Mouse (Mus musculus) MEL (cell line): ENCODE measurements around the gene Ikzf1. TPM values are rescaled to one million over a fixed set of nuclear protein-coding genes. Genes with fewer than 3 reads are reported as not detected.

ENCODE experiments used
- DNase-seq: peaks from one replicate; pipeline ENCODE4 v3.0.0; 2011; ENCODE audit warnings: low read depth, low spot score
- H3K27ac ChIP-seq: 2 replicates; pipeline ENCODE4 v1.5.1; 2012; ENCODE audit warnings: low read depth, mild to moderate bottlenecking, control low read depth, low read length, moderate library complexity; ENCODE audit not compliant: control insufficient read depth
- H3K27me3 ChIP-seq, 2 experiments: fragments of 150-350 bp in 1 of 2; sonication (generic) in 1 of 2; 2 replicates each; pipeline ENCODE4 v1.6.1; 2012; ENCODE audit warnings: low read length in 2 of 2, mild to moderate bottlenecking in 2 of 2, improper control_type of control experiment in 1 of 2, moderate library complexity in 1 of 2; ENCODE audit not compliant: insufficient read depth in 2 of 2, control insufficient read depth in 1 of 2
- H3K36me3 ChIP-seq, 2 experiments: 2 replicates each; pipeline ENCODE4 v1.6.1; 2012 to 2014; ENCODE audit warnings: low read length in 2 of 2, improper control_type of control experiment in 1 of 2, inconsistent platforms in 1 of 2, mild to moderate bottlenecking in 1 of 2; ENCODE audit not compliant: insufficient read depth in 2 of 2, control insufficient read depth in 1 of 2
- H3K4me1 ChIP-seq, 2 experiments: fragments of 150-350 bp in 1 of 2; sonication (generic) in 1 of 2; 2 replicates each; pipeline ENCODE4 v1.6.1; 2012; ENCODE audit warnings: low read length in 2 of 2, improper control_type of control experiment in 1 of 2, mild to moderate bottlenecking in 1 of 2; ENCODE audit not compliant: insufficient read depth in 2 of 2, control insufficient read depth in 1 of 2
- H3K4me3 ChIP-seq, 2 experiments: fragments of 150-350 bp in 1 of 2; sonication (generic) in 1 of 2; 2 replicates each; pipeline ENCODE4 v1.5.1; 2012; ENCODE audit warnings: low read depth in 2 of 2, low read length in 2 of 2, mild to moderate bottlenecking in 2 of 2, moderate library complexity in 2 of 2, control low read depth in 1 of 2, improper control_type of control experiment in 1 of 2; ENCODE audit not compliant: control insufficient read depth in 1 of 2, insufficient read depth in 1 of 2
- H3K79me2 ChIP-seq: 2 replicates; pipeline ENCODE4 v1.6.1; 2012; ENCODE audit warnings: mild to moderate bottlenecking, low read length, moderate library complexity; ENCODE audit not compliant: control insufficient read depth, poor library complexity, insufficient read depth
- H3K9ac ChIP-seq: 2 replicates; pipeline ENCODE4 v1.6.1; 2012; ENCODE audit warnings: low read depth, mild to moderate bottlenecking, control low read depth, low read length, moderate library complexity; ENCODE audit not compliant: control insufficient read depth, poor library complexity, severe bottlenecking
- H3K9me3 ChIP-seq: fragments of 150-350 bp; sonication (generic); replicated peaks from 2 replicates; pipeline ENCODE4 v1.6.1; 2012; ENCODE audit warnings: mild to moderate bottlenecking, low read length, improper control_type of control experiment, moderate library complexity; ENCODE audit not compliant: insufficient read depth
- CHD1 ChIP-seq: IDR thresholded peaks from 2 replicates; pipeline ENCODE4 v1.6.1; 2012; ENCODE audit warnings: low read depth, mild to moderate bottlenecking, inconsistent platforms, low read length, improper control_type of control experiment
- CHD2 ChIP-seq: IDR thresholded peaks from 2 replicates; pipeline ENCODE4 v1.6.1; 2011; ENCODE audit warnings: low read length, improper control_type of control experiment
- E2F4 ChIP-seq: IDR thresholded peaks from 2 replicates; pipeline ENCODE4 v1.6.1; 2011; ENCODE audit warnings: low read depth, low read length, improper control_type of control experiment, borderline replicate concordance
- EP300 ChIP-seq, 2 experiments: IDR thresholded peaks; 2 replicates each; pipeline ENCODE4 v1.6.1; 2011; ENCODE audit warnings: improper control_type of control experiment in 2 of 2, low read length in 2 of 2, low read depth in 1 of 2, mild to moderate bottlenecking in 1 of 2
- GABPA ChIP-seq: IDR thresholded peaks from 2 replicates; pipeline ENCODE4 v1.6.1; 2012; ENCODE audit warnings: low read depth, mild to moderate bottlenecking, inconsistent platforms, low read length, improper control_type of control experiment, moderate library complexity
- GATA1 ChIP-seq: IDR thresholded peaks from 2 replicates; pipeline ENCODE4 v1.6.1; 2011; ENCODE audit warnings: low read depth, low read length, improper control_type of control experiment
- HCFC1 ChIP-seq: IDR thresholded peaks from 2 replicates; pipeline ENCODE4 v1.6.1; 2012; ENCODE audit warnings: low read depth, mild to moderate bottlenecking, inconsistent platforms, low read length, improper control_type of control experiment, moderate library complexity
- JUND ChIP-seq: IDR thresholded peaks from 2 replicates; pipeline ENCODE4 v1.6.1; 2011; ENCODE audit warnings: low read depth, mild to moderate bottlenecking, improper control_type of control experiment, low read length
- KAT2A ChIP-seq: conservative IDR thresholded peaks from 2 replicates; pipeline ENCODE4 v1.6.1; 2012; ENCODE audit warnings: low read depth, low read length, improper control_type of control experiment, inconsistent platforms
- MAFK ChIP-seq: IDR thresholded peaks from 2 replicates; pipeline ENCODE4 v1.6.1; 2011; ENCODE audit warnings: low read depth, mild to moderate bottlenecking, low read length, improper control_type of control experiment, borderline replicate concordance
- MXI1 ChIP-seq: IDR thresholded peaks from 2 replicates; pipeline ENCODE4 v1.6.1; 2011; ENCODE audit warnings: mild to moderate bottlenecking, low read depth, low read length, improper control_type of control experiment
- MYB ChIP-seq: IDR thresholded peaks from 2 replicates; pipeline ENCODE4 v1.6.1; 2011; ENCODE audit warnings: mild to moderate bottlenecking, low read depth, low read length, improper control_type of control experiment
- MYC ChIP-seq: IDR thresholded peaks from 2 replicates; pipeline ENCODE4 v1.6.1; 2011; ENCODE audit warnings: low read depth, mild to moderate bottlenecking, low read length, improper control_type of control experiment, moderate library complexity
- NRF1 ChIP-seq: IDR thresholded peaks from 2 replicates; pipeline ENCODE4 v1.6.1; 2014; ENCODE audit warnings: low read depth, mild to moderate bottlenecking, inconsistent platforms, low read length, improper control_type of control experiment, moderate library complexity; ENCODE audit not compliant: poor library complexity, insufficient read depth, severe bottlenecking
- POLR2A ChIP-seq, 2 experiments: IDR thresholded peaks; 2 replicates each; pipeline ENCODE4 v1.6.1; 2011 to 2012; ENCODE audit warnings: low read length in 2 of 2, mild to moderate bottlenecking in 2 of 2, control low read depth in 1 of 2, improper control_type of control experiment in 1 of 2, low read depth in 1 of 2, moderate library complexity in 1 of 2; ENCODE audit not compliant: control insufficient read depth in 1 of 2, insufficient read depth in 1 of 2, poor library complexity in 1 of 2
- POLR2AphosphoS2 ChIP-seq: IDR thresholded peaks from 2 replicates; pipeline ENCODE4 v1.6.1; 2011; ENCODE audit warnings: low read length, improper control_type of control experiment
- RAD21 ChIP-seq: IDR thresholded peaks from 2 replicates; pipeline ENCODE4 v1.6.1; 2011; ENCODE audit warnings: mild to moderate bottlenecking, low read depth, low read length, improper control_type of control experiment
- RCOR1 ChIP-seq: IDR thresholded peaks from 2 replicates; pipeline ENCODE4 v1.6.1; 2012; ENCODE audit warnings: low read depth, mild to moderate bottlenecking, inconsistent platforms, low read length, improper control_type of control experiment
- SIN3A ChIP-seq: IDR thresholded peaks from 2 replicates; pipeline ENCODE4 v1.6.1; 2012; ENCODE audit warnings: low read length, improper control_type of control experiment, inconsistent platforms
- SMC3 ChIP-seq: IDR thresholded peaks from 2 replicates; pipeline ENCODE4 v1.6.1; 2011; ENCODE audit warnings: low read depth, low read length, improper control_type of control experiment
- TAL1 ChIP-seq: IDR thresholded peaks from 2 replicates; pipeline ENCODE4 v1.6.1; 2012; ENCODE audit warnings: mild to moderate bottlenecking, inconsistent platforms, low read length, moderate library complexity, mixed read lengths
- USF1 ChIP-seq: IDR thresholded peaks from 2 replicates; pipeline ENCODE4 v1.6.1; 2014; ENCODE audit warnings: low read depth, mild to moderate bottlenecking, inconsistent platforms, low read length, improper control_type of control experiment, moderate library complexity
- USF2 ChIP-seq, 2 experiments: IDR thresholded peaks; 2 replicates each; pipeline ENCODE4 v1.6.1; 2011 to 2012; ENCODE audit warnings: improper control_type of control experiment in 2 of 2, low read length in 2 of 2, borderline replicate concordance in 1 of 2, inconsistent platforms in 1 of 2, low read depth in 1 of 2, mild to moderate bottlenecking in 1 of 2; ENCODE audit not compliant: insufficient read depth in 1 of 2
- ZC3H11A ChIP-seq: IDR thresholded peaks from 2 replicates; pipeline ENCODE4 v1.6.1; 2012; ENCODE audit warnings: low read depth, mild to moderate bottlenecking, inconsistent platforms, low read length, improper control_type of control experiment
- ZKSCAN1 ChIP-seq: IDR thresholded peaks from 2 replicates; pipeline ENCODE4 v1.6.1; 2012; ENCODE audit warnings: low read depth, mild to moderate bottlenecking, inconsistent platforms, low read length, improper control_type of control experiment, moderate library complexity
- ZMIZ1 ChIP-seq: IDR thresholded peaks from 2 replicates; pipeline ENCODE4 v1.6.1; 2012; ENCODE audit warnings: low read depth, mild to moderate bottlenecking, inconsistent platforms, low read length, improper control_type of control experiment, moderate library complexity
- polyA plus RNA-seq, 2 experiments: library from polyadenylated mRNA; stranded (reverse) in 1 of 2; unstranded in 1 of 2; fragments of >175 nt in 1 of 2; fragments of >200 nt in 1 of 2; gene quantifications; 2 replicates each; pipeline versions ENCODE4 v1.2.1 to v1.2.4; 2012; ENCODE audit warnings: low replicate concordance in 2 of 2, low read depth in 1 of 2; ENCODE audit not compliant: insufficient read length in 2 of 2, insufficient read depth in 1 of 2, missing spikeins in 1 of 2
- total RNA-seq: library from RNA; depleted of rRNA; stranded (reverse); fragments of 300-350 nt; gene quantifications from 2 replicates; pipeline ENCODE4 v1.2.3, GENCODE M21; 2012

Gene Ikzf1
- total and polyA plus RNA-seq, 3 experiments = 28.0 to 128 (median 90.6) TPM

GRCm38 (mm10) chr11:11709311-11709710, 24.5 kb downstream of the Ikzf1 start:
- Histone ChIP-seq H3K9ac (no peak overlapping the region), H3K27me3 (no peaks in the 10 kb centered on the region), H3K4me3 (no peak overlapping the region), H3K4me1 (peaks cover 31 to 42% of the 10 kb centered on the region in 2 experiments), H3K9me3 (no peaks in the 10 kb centered on the region), H3K79me2 (peaks cover 1% of the 10 kb centered on the region; the same call in 1 of the 2 replicates), H3K36me3 (peaks cover 41 to 47% of the 10 kb centered on the region in 2 experiments), H3K27ac (no peak overlapping the region)
- no peak for DNase-seq
- TF ChIP-seq POLR2A (IDR thresholded peaks at IDR 0.05; ENCODE audit: control insufficient read depth in 1 of 2, insufficient read depth in 1 of 2, low read depth in 1 of 2, low read length in 2 of 2, poor library complexity in 1 of 2) (peak in 1 of 2 experiments; percentile 18; a peak in 1 of 4 replicates), MYC (no peak)

- Histone ChIP-seq H3K27ac (peak overlapping the region; percentile 30), H3K79me2 (peaks cover 4% of the 10 kb centered on the region; the same call in 1 of the 2 replicates), H3K4me3 (no peak overlapping the region), H3K9me3 (no peaks in the 10 kb centered on the region), H3K4me1 (peaks cover 38 to 54% of the 10 kb centered on the region in 2 experiments), H3K9ac (no peak overlapping the region), H3K27me3 (no peaks in the 10 kb centered on the region), H3K36me3 (peaks cover 39 to 60% of the 10 kb centered on the region in 2 experiments)
- DNase-seq = peak; percentile 28
- no peak for TF ChIP-seq EP300 (IDR thresholded peaks at IDR 0.05; ENCODE audit: low read depth in 1 of 2, low read length in 2 of 2)
- 0 out of 2 replicates have a peak, but pooled peaks have one; percentile 53 for TF ChIP-seq CHD1
Observed at GRCm38 (mm10) chr11:11710718-11711117, 25.9 kb downstream of the Ikzf1 start.

GRCm38 (mm10) chr11:11711748-11712147, 26.9 kb downstream of the Ikzf1 start:
- Histone ChIP-seq H3K36me3 (peaks cover 36 to 70% of the 10 kb centered on the region in 2 experiments), H3K4me1 (peaks cover 48 to 62% of the 10 kb centered on the region in 2 experiments), H3K9ac (no peak overlapping the region; the same call in 1 of the 2 replicates)
- TF ChIP-seq ZC3H11A (0 out of 2 replicates have a peak, but pooled peaks have one; percentile 26), HCFC1 (0 out of 2 replicates have a peak, but pooled peaks have one; percentile 45), ZKSCAN1 (no peak), SMC3 (peak; percentile 22; the same call in 1 of the 2 replicates), MYB (no peak), MAFK (no peak), KAT2A (no peak), GATA1 (peak; percentile 98), USF2 (IDR thresholded peaks at IDR 0.05; ENCODE audit: borderline replicate concordance in 1 of 2, insufficient read depth in 1 of 2, low read depth in 1 of 2, low read length in 2 of 2) (no peak), MXI1 (no peak), RAD21 (no peak), ZMIZ1 (no peak), MYC (no peak), GABPA (no peak), CHD1 (no peak), JUND (no peak), RCOR1 (peak; percentile 83), SIN3A (peak; percentile 83), CHD2 (no peak), POLR2AphosphoS2 (no peak), E2F4 (no peak), USF1 (no peak), TAL1 (peak; percentile 33; the same call in 1 of the 2 replicates), NRF1 (peak; percentile 30; the same call in 1 of the 2 replicates)

More at GRCm38 (mm10) chr11:11711748-11712147, 26.9 kb downstream of the Ikzf1 start:
- H3K79me2 ChIP-seq = peaks cover 4% of the 10 kb centered on the region; the same call in 1 of the 2 replicates
- DNase-seq = peak; percentile 91
- H3K9me3 ChIP-seq = no peaks in the 10 kb centered on the region
- no peak overlapping the region for H3K4me3 ChIP-seq
- H3K27me3 ChIP-seq = no peaks in the 10 kb centered on the region
- H3K27ac ChIP-seq = peak overlapping the region; percentile 70
